Mouse (Mus musculus): ENCODE data around the gene Exoc3l2.

- TF ChIP-seq CTCF (IDR thresholded peaks at IDR 0.05; ENCODE audit: borderline replicate concordance, control insufficient read depth, extremely low read depth, insufficient read depth, low read length, poor library complexity) (no peak), POLR2A (IDR thresholded peaks at IDR 0.05; ENCODE audit: control insufficient read depth, extremely low read depth, insufficient read depth, low read length, poor library complexity) (no peak)
Measured at GRCm38 (mm10) chr7:19501658-19502057, 38.5 kb downstream of the Exoc3l2 start.

Measured in thymus, adult 2 months (tissue).